Mouse (Mus musculus) cerebellum, adult 2 months (tissue): ENCODE data around the gene Usp19.

Experiments
- CTCF ChIP-seq: fragments of 200-500 bp; IDR thresholded peaks from 2 replicates; pipeline ENCODE4 v1.5.1; 2011; ENCODE audit warnings: low read depth, mild to moderate bottlenecking, control low read depth, low read length, moderate library complexity, borderline replicate concordance; ENCODE audit not compliant: insufficient read depth
- POLR2A ChIP-seq: fragments of 200-500 bp; IDR thresholded peaks from 2 replicates; pipeline ENCODE4 v1.6.1; 2011; ENCODE audit warnings: low read length, control low read depth, borderline replicate concordance; ENCODE audit not compliant: insufficient read depth

- TF ChIP-seq CTCF, result no peak
- TF ChIP-seq POLR2A, result no peak
Measured at GRCm38 (mm10) chr9:108488403-108488802, 2.0 kb upstream of the Usp19 start.
